Mouse (Mus musculus) gonadal fat pad, adult 2 months (tissue): ENCODE measurements at regions not wholly inside any gene's neighbourhood (a gene's known extent, or its start where the extent isn't known, plus 50 kb on each side); places are given as distances from the start of the nearest gene placed in this dataset.

ENCODE experiments used
- DNase-seq: peaks from one replicate; pipeline ENCODE4 v3.0.0-alpha.2; 2012; ENCODE audit warnings: low read depth

DNA sequence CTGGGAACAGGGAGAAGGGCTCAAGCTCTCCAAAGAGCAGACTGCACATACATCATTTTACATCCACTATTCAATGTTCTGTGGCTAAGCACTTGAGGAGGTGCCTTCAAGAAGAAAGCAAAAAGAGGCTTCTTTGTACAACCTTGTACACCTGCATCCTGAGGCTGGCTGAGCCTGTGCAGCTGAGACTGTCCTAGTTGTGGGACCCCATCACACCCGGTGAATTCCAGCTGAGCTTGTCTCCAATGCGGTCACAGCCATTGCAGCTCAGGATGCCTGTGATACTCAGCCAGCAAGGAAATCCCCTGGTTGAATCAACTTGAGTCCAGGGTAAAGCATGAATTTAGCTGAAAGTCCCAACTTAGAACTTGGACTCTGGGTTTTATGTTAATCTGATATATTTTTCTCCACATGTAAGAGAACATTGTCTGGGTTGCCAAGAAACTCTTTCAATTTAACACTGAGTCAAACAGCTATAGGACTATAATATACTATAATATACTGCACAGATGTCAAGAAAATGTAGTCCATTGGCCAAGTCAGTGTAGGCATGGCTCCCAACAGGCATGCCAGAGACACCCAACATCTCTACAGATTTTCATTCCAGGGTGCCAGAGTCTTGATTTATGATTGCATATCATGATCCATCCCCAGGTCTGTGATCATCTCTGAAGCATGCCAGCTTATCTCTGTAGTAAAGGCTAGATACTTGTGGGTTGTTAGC, 599.2 kb downstream of the Pard3 start:
- no peak for DNase-seq

DNA sequence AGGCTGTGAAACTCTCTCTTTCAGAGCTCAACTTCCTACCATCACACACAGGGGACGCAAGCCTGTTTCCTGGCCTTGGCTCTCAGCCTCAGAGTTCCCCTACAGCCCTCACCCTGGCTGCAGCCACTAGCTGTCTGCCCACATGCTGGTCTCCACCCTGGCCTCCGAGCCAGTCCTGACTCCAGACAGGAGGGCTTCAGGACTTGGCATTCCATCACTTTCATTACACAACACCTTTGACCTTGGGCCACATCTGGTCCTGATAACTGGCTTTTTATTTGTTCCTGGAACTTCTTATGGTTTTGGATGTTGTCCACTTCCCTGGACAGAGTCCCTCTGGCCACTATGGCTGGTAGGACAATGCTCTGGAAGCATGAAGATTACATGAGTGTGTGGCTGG, 602.9 kb downstream of the Pard3 start:
- no peak for DNase-seq

DNA sequence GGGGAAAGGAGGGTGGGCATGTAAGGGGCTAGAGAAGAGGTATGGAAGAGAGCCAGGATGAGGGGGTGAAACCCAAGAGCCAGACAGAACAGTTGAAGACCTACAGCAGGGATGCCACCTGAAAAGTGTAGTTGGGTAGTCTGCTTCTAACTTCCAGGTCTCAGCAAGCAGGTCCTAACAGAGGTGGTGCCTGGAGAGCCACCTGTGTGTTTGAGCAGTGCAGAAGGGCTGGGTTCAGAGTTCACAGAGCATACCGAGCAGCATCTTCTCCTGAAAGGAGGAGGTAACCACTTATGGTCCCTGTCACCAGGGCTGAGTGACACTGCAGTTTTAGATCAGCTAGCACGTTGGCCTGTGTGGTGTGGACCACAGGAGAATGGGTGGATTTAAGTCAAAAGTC, 605.3 kb downstream of the Pard3 start:
- DNase-seq: no peak

DNA sequence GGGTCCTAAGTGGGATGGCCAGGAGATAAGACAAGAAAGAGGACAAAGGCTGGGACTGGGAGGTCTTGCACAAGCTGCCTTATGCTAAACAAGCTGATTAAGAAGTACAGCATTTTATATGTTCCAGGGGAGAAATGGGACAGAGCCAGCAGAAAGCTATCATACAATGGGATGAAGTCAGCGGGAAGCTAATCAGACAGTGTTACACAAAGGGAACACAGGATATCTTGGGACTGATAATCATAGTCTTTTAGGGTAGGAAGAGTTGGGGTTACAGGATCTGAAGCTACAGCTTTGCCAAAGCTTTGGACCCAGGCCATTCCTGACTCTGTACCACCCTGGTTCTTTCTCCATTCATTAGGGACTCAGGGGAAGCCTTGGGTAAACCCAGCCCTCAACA, 610.4 kb downstream of the Pard3 start:
- no peak for DNase-seq

DNA sequence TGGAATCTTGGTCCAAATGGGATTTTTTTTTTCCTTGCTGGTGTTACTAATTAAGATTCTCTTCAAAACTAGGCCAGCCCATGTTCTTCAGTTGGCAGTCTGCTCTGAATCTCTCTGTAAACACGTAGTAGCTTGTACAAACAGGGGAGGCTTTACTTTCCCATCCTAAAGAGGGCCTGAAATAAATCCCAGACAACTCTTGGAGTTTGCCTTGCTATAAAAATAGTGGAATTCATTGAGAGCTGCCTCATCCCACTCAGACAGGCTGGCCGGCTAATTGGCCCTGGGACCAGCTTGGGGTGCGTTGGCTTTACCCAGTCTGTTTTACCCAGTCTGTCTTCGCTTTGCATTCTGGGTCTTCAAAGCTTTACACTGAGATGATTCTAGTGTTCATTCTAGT, 611.7 kb downstream of the Pard3 start:
- no peak for DNase-seq

DNA sequence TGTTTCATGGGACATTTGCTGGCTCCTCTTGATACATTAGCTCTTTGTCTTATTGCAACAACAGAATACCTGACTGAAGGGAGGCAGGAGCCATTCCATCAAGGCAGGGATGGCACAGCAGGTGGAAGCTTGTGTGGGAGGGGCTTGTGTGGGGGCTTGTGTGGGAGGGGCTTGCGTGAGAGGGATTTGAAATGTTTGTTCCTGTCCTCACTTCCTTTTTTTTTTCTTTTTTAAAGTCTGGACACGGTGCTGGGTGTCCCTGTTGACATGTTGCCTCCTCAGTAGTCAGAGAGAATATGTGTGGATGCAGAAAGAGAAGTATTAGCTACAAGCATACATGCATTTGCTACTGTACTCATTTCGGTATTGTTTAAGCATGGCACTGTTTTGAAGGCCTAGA, 616.5 kb downstream of the Pard3 start:
- no peak for DNase-seq

DNA sequence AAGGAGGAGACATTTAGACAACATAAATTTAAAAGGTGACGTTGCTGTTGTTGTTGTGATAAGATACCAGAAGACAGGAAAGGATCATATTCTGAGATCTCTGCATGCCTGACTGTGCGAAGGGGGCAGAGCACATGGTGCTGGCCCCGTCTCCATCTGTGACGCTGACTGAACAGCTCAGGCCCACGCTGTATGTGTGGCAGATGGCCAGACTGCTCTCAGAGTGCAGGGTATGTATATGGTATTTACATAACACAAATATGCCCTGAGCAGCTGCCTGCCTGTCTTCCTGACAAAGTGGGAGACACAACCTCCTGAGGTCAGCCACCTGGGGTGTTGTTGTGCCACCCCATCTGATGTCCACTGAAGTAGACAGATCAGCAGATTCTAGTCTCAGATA, 620.5 kb downstream of the Pard3 start:
- no peak for DNase-seq

DNA sequence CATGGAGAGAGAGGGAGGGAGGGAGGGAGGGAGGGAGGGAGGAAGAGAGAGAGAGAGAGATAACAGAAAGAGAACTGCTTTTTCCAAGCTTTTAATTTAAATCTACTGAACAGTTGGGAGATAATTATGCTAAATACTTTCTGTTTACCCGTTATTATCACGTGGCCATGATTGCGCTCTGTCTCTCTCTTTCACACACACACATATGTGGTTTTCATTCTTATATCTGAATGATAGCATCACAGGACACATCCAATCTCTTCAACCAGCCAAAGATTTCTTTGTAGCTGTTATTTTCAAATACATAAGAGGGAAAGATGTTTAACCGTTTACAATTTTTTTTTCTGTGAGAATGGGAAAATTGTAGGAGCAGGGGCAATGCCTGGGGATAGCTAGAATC, 627.1 kb downstream of the Pard3 start:
- no peak for DNase-seq

DNA sequence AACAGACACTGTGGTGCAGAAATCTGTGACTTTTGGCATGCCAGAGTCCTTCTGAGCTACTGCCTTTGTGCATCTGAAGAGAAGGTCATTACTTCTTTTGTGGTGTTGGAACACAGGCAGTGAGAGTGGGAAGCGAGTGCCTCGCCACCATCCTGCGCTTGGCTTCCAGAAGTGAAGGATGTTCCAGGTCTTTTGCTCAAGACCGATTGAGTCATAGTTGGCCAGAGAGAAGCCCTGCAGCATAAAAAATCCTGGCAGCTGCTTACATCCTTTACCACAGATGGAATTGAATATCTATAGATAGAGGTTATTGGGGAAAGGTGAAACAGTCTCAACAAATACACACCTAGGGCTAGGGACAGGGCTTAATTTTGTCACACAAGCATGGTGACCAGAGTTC, 634.7 kb downstream of the Pard3 start:
- peak; percentile 91 for DNase-seq

DNA sequence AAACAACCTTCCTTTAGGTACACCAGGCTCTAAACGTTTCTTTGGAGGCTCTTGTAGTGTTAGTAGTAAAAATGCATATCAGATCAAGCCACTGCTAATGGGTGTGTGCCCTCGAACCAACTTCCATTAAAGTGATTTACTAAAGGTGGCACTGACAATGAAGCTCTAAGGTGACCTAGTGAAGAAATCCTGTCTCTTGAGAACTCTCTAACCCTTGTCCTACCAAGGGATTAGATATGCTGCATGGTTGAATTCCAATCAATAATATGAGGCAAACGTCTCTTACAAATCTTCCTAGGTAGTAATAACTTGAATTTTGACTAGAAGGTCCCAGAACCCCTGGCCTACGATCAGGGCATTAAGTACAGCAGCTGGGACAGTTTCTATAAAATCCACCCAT, 640.7 kb downstream of the Pard3 start:
- peak; percentile 62 for DNase-seq

DNA sequence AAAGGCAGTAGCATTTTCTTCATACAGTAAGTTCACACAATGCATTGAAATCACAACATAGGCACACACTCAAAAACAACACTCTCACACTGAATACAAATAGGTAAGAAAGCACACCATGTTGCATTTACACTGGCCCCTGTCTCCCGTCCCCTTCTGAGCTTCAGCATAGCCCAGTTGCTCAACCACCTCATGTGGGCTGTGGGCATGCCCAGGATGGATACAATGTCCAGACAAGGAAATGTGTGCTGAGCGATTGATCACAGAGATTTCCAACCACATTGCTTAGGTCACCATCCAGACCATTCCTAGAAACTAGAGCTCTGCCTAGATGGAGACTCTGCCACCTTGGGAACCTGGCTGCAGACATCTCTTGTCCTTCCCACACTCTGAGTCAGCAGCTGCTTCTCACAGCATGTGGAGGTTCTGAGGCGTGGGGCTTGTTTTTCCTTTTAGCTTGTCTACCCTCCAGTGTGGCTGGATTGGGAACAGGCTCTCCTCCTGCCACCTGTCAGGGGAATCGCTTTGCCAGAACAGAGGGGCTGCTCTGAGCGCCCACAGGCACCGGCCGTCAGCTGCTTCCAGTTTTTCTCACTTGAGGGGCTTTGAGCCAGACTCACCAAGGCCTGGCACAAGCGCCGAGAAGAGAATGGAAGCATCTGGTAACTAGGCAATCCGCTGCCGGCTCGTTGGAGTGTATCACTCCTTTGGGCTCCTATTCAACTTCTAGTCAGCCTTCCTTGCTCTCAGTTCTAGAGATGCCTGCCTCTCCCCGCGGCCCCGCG, 642.5 kb downstream of the Pard3 start:
- no peak for DNase-seq

DNA sequence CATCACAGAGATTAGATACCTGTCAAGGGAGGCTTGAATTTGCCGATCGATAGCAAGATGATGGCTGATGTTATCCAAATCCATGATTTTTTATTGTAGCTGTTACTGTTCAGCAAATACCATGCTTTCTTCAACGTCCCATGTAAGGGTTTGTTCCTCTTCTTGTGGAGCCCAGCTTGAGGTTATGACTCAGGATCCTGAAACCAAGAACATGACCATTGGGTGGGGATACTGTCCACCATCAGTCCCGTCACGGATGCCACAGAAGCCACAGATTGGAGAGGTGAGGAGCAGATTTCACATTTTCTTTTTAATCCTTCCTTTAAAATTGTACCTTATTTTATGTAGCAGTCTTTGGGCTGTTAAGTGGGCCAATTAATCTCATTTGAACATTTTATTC, 645.7 kb downstream of the Pard3 start:
- no peak for DNase-seq

DNA sequence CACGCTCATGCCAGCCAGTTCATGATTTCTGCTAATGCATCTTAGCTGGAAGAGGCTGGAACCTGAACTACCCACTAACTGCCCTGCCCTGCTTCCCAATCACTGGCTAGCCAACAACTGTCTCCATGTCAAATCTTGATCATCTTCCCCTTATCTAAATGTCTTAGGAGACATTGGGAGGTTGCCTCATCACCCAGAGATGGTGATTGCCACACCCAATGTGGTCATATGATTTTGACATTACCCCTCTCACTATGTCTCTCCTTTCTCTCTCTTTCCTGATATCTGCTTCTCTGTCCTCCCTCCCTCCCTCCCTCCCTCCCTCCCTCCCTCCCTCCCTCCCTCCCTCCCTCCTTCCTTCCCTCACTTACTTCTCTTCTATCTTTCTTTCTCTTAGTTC, 643.3 kb upstream of the Nrp1 start:
- no peak for DNase-seq

DNA sequence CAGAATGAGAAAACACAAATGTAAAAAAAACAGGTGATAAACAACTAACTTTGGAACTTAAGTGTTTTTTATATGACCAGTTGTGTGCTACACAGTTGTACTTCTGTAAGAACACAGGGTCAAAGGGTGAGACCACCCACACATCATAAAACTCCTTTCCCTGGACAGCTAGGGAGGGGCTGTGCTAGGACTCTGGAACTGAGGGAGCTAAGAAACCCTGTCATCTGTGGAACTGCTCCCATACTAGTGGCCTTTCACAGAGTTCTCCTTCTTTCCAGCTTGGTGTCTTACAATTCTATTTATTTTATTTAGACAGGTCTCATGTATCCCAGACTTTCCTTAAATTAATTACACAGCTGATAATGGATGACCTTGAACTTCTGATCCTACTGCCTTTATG, 640.4 kb upstream of the Nrp1 start:
- no peak for DNase-seq

DNA sequence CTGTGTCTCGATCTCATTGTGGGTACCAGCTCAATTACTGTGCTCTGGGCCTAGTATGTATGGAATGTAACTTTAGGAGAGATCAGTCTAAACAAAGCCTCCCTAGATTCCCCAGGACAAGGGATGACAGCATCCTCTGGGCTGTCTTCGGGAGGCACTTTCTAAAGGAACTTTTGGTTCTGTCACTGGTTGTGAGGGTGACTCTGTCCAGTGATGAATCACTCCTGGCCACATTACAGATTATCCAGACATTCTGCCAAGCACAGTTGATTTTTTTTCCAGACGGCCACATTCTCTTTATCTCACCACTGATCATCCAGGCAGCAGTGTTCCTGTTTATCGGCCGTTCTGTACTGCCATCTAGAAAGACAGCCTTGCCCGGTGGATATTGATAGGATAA, 638.5 kb upstream of the Nrp1 start:
- DNase-seq: no peak

DNA sequence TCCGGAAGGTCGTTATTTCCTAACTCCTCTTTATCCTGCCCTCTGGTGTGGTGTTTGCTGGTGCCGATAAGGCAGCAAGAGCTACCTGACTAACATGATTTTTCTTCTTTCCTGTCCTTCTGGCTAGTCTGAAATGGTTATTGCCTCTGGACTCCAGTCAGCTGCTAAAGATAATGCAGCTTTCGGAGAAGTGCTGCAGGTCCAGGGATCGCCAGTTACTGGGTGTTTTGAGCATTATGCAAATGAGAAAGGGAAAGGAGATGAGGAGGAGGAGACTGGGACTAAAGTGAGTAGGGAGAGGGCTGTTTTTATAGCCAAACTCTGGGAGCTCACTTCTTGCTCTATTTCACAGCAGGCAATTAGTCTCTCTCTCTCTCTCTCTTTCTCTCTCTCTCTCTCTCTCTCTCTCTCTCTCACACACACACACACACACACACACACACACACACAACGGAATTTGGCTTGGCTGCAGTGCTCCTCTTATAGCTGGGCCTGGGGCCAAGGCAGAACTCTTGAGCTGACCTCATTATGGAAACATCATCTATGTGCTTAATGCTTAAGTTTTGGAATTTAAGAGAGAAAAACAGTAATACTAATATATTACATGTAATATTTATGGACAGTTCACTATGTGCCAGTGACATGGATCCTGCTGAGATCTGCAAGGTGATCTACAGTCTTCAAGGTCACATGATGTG, 637.7 kb upstream of the Nrp1 start:
- DNase-seq: no peak

DNA sequence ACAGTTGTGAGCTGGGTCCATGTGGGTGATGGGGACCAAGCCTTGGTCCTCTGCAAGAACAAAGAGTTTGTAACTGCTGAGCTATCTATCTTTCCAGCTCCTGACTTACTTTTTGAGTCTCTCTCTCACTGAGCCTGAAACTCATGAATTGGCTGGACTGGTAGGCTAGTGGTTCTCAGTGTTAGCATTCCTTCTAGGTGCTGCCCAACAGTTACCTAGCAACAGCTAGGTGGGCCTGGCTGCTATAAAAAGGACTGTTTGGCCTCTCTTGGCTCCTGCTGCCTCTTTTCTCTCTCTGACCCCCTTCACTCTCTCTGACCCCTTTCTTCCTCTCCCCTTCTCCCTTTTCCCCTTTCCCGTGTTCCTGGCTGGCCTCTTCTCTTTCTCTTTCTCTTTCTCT, 636.8 kb upstream of the Nrp1 start:
- no peak for DNase-seq

DNA sequence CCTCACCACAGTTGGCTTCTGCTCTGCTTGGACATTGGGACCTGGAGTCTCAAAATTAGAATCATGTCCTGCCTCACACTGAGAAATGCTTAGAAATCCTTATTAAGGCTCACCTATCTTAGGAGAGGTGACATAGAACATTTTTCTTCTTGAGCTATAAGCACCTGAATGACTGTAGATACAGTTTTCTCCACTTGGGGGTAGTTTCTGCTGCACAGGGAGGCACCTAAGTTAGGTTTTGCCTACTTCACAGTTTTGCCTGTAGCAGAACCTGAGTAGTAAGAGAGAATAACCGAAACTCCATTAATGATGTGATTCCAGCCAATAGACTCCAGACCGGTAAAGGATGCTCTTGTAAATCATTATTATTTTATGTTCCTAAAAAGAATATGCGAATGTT, 624.3 kb upstream of the Nrp1 start:
- no peak for DNase-seq

DNA sequence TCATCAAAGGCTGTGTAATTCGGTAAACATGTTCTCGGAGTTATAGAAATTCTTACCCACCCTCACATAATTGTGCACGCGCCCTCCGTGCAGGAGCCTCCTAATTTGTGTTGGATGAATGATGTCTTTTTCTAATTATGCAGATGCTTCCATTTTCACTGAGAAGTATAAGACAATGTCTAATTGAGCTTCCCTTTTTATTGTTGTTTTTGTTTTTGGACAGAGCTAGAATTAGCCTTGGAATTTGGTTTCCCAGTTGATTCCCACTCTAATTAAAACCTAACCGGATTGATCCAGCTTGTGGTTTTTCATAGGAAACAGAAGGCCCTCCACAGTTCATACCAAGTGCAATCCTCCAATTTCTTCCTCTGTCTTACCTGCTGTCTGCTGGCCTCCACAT, 616.2 kb upstream of the Nrp1 start:
- DNase-seq: no peak

DNA sequence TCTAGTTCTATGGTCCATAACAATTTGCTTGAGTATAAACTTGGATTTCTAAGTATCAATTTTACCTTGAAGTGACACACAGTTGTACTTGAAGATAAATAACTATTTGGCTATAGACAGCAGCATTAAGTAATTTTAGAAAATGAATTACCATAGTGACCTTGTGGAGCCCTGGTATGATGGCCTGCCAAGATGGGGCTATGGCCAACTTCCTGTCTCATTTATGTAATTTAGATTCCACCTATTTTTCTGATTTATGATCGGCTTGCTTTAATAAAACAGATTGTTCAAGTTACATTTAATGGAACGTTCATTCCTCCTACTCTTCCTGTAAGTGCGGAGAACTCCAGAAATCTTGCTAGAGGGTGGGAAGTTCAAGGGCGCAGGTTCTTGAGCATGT, 613.2 kb upstream of the Nrp1 start:
- DNase-seq: no peak

DNA sequence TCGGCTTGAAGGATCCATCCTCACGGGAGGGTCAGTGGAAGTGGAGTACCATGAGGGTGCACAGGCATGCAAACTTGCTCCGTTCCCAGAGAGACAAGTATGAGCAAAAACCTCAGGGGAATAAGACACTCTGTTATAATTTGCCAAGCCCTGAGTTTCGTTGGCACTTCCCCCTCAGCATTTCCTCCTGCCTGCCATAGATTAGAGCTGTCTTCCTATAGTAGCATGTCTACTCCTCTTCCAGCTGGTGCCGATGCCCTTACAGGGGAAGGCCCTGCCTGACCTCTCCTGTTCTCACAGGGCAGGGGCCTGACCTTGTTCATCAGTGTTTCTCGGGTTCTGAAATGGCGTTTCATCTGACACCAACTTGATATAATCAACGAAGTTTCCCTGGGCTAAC, 611.9 kb upstream of the Nrp1 start:
- no peak for DNase-seq

DNA sequence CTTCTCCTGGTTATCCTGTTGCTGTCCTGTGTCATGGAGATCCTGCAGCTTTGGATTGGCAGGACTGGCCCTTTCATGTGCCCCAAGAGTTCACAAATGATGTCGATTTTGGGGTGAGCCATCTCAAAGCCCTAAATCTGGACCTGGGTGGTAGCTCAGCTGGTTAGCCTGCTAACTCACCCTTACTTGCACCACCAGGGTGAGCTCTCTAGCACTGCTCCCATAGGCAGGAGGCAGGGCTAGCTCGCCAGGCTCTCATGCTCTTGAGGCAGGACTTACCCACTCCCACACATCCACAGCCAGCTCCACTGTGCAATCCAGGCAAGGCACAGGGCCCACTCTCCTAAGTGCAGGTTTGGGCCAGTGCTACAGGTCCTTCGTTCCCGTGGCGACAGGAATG, 605.5 kb upstream of the Nrp1 start:
- DNase-seq: no peak
